Mouse (Mus musculus): ENCODE data around the gene Tspan9. TPM values are rescaled to one million over a fixed set of nuclear protein-coding genes. Genes with fewer than 3 reads are reported as not detected.

Gene Tspan9
- total and polyA plus RNA-seq, 2 experiments: 23.2 to 40.0 TPM

GRCm38 (mm10) chr6:128155935-128156334, 12.5 kb upstream of the Tspan9 start:
- Histone ChIP-seq H3K27ac (replicated peaks; ENCODE audit: insufficient read depth, low read depth, low read length) (no peak overlapping the region), H3K4me3 (ENCODE audit: insufficient read depth, low read depth, low read length) (no peak overlapping the region), H3K27me3 (ENCODE audit: control insufficient read depth, insufficient read depth, low read length) (no peaks in the 10 kb centered on the region), H3K4me1 (ENCODE audit: control insufficient read depth, insufficient read depth, low read length) (peaks cover 6% of the 10 kb centered on the region), H3K36me3 (ENCODE audit: control insufficient read depth, insufficient read depth, low read length) (no peaks in the 10 kb centered on the region), H3K9ac (ENCODE audit: low read depth, low read length) (no peak overlapping the region), H3K79me2 (ENCODE audit: control insufficient read depth, insufficient read depth, low read length) (no peaks in the 10 kb centered on the region)
- TF ChIP-seq POLR2A (IDR thresholded peaks at IDR 0.05; ENCODE audit: extremely low read depth, insufficient read depth, low read length): no peak
- TF ChIP-seq CTCF (IDR thresholded peaks at IDR 0.05; ENCODE audit: low read depth, low read length): no peak
- 35% methylated on average over 2 of the region's 2 CpGs for WGBS
- peak; percentile 53 for DNase-seq (ENCODE audit: extremely low read depth, low read depth, low spot score)

DNA sequence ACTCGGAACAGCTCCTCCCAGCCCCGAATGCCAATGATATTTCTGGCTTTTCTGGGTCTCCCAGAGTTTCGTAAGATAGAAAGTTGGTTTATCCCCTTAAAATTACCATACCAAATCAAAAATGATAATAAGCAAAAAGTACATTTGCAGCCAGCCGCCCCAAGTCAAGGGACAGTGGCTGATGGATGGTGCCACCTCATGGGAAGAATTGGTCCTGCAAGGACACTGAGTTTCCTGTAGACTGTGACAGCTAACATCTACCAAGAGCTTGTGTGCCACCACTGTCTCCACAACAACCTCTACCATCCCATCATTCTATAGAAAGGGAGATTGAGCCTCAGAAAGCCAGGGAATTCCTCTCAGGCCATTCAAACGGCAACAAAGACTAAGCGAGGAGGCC, 2.4 kb upstream of the Tspan9 start:
- TF ChIP-seq POLR2A (IDR thresholded peaks at IDR 0.05; ENCODE audit: extremely low read depth, insufficient read depth, low read length) (no peak), CTCF (IDR thresholded peaks at IDR 0.05; ENCODE audit: low read depth, low read length) (peak; percentile 90)
- Histone ChIP-seq H3K4me1 (ENCODE audit: control insufficient read depth, insufficient read depth, low read length) (peaks cover 10% of the 10 kb centered on the region), H3K27me3 (ENCODE audit: control insufficient read depth, insufficient read depth, low read length) (no peaks in the 10 kb centered on the region), H3K9ac (ENCODE audit: low read depth, low read length) (no peak overlapping the region), H3K36me3 (ENCODE audit: control insufficient read depth, insufficient read depth, low read length) (no peaks in the 10 kb centered on the region), H3K79me2 (ENCODE audit: control insufficient read depth, insufficient read depth, low read length) (peaks cover 10% of the 10 kb centered on the region; the same call in 1 of the 2 replicates), H3K27ac (replicated peaks; ENCODE audit: insufficient read depth, low read depth, low read length) (peak overlapping the region; percentile 41; the same call in 1 of the 2 replicates), H3K4me3 (ENCODE audit: insufficient read depth, low read depth, low read length) (no peak overlapping the region)
- 54% methylated on average over 6 of the region's 6 CpGs for WGBS
- peak; percentile 58 for DNase-seq (ENCODE audit: extremely low read depth, low read depth, low spot score)

GRCm38 (mm10) chr6:128142369-128143278, 770 bp downstream of the Tspan9 start:
- Histone ChIP-seq H3K27me3 (ENCODE audit: control insufficient read depth, insufficient read depth, low read length) (no peaks in the 10 kb centered on the region), H3K9ac (ENCODE audit: low read depth, low read length) (peak overlapping the region; percentile 95), H3K4me3 (ENCODE audit: insufficient read depth, low read depth, low read length) (peak overlapping the region; percentile 82), H3K79me2 (ENCODE audit: control insufficient read depth, insufficient read depth, low read length) (peaks cover 10% of the 10 kb centered on the region; the same call in 1 of the 2 replicates), H3K36me3 (ENCODE audit: control insufficient read depth, insufficient read depth, low read length) (no peaks in the 10 kb centered on the region), H3K27ac (replicated peaks; ENCODE audit: insufficient read depth, low read depth, low read length) (peak overlapping the region; percentile 15), H3K4me1 (ENCODE audit: control insufficient read depth, insufficient read depth, low read length) (peaks cover 14% of the 10 kb centered on the region)
- no peak for DNase-seq (ENCODE audit: extremely low read depth, low read depth, low spot score)
- TF ChIP-seq POLR2A (IDR thresholded peaks at IDR 0.05; ENCODE audit: extremely low read depth, insufficient read depth, low read length): no peak
- TF ChIP-seq CTCF (IDR thresholded peaks at IDR 0.05; ENCODE audit: low read depth, low read length): no peak
- 5% methylated on average over 20 of the region's 20 CpGs for WGBS

DNA sequence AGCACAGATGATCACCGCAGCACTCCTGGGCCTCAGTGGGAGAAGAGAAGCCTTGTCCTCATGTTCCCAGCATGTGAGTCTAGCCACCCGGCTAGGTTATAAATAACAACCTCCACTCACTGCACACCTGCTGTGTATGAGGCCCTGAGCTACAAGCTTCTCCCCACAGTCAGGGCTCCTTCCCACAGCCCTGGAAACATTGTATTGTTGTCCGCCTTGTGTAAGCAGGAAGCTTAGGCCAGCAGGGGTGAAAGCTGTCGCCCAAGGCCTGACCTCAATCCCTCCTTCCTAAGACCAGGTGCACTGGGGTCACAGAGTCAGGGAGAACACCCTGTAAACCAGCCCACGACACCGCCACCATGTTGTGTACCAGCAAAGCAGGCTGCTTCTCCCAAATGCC, 2.7 kb downstream of the Tspan9 start:
- Histone ChIP-seq H3K27me3 (ENCODE audit: control insufficient read depth, insufficient read depth, low read length) (no peaks in the 10 kb centered on the region), H3K27ac (replicated peaks; ENCODE audit: insufficient read depth, low read depth, low read length) (no peak overlapping the region), H3K9ac (ENCODE audit: low read depth, low read length) (no peak overlapping the region), H3K79me2 (ENCODE audit: control insufficient read depth, insufficient read depth, low read length) (peaks cover 12% of the 10 kb centered on the region; the same call in 1 of the 2 replicates), H3K4me1 (ENCODE audit: control insufficient read depth, insufficient read depth, low read length) (peaks cover 16% of the 10 kb centered on the region), H3K4me3 (ENCODE audit: insufficient read depth, low read depth, low read length) (no peak overlapping the region), H3K36me3 (ENCODE audit: control insufficient read depth, insufficient read depth, low read length) (no peaks in the 10 kb centered on the region)
- 83% methylated on average over 6 of the region's 6 CpGs for WGBS
- TF ChIP-seq CTCF (IDR thresholded peaks at IDR 0.05; ENCODE audit: low read depth, low read length) (no peak), POLR2A (IDR thresholded peaks at IDR 0.05; ENCODE audit: extremely low read depth, insufficient read depth, low read length) (no peak)
- no peak for DNase-seq (ENCODE audit: extremely low read depth, low read depth, low spot score)

DNA sequence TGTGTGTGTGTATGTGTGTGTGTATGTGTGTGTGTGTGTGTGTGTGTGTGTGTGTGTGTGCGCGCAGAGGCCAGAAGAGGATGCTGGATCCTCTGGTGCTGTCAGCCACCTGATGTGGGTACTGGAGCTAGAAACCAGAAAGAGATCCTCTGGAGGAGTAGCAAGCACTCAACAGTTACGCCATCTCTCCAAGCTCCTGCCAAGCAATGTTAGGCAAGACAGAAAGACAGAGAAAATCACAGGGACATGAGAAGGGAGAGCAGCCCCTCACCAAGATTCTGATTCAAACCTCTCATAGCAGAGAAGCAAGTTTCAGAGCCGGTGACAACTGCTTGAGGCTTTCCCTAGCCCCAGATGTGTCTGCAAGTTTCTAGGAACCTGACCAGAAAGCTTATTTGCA, 5.5 kb downstream of the Tspan9 start:
- Histone ChIP-seq H3K27ac (replicated peaks; ENCODE audit: insufficient read depth, low read depth, low read length) (no peak overlapping the region), H3K4me1 (ENCODE audit: control insufficient read depth, insufficient read depth, low read length) (peaks cover 35% of the 10 kb centered on the region), H3K4me3 (ENCODE audit: insufficient read depth, low read depth, low read length) (no peak overlapping the region), H3K79me2 (ENCODE audit: control insufficient read depth, insufficient read depth, low read length) (peaks cover 8% of the 10 kb centered on the region; the same call in 1 of the 2 replicates), H3K36me3 (ENCODE audit: control insufficient read depth, insufficient read depth, low read length) (no peaks in the 10 kb centered on the region), H3K9ac (ENCODE audit: low read depth, low read length) (no peak overlapping the region), H3K27me3 (ENCODE audit: control insufficient read depth, insufficient read depth, low read length) (no peaks in the 10 kb centered on the region)
- TF ChIP-seq CTCF (IDR thresholded peaks at IDR 0.05; ENCODE audit: low read depth, low read length) (no peak), POLR2A (IDR thresholded peaks at IDR 0.05; ENCODE audit: extremely low read depth, insufficient read depth, low read length) (no peak)
- WGBS: 72% methylated on average over 4 of the region's 4 CpGs
- peak; percentile 50 for DNase-seq (ENCODE audit: extremely low read depth, low read depth, low spot score)

- WGBS: 78% methylated on average over 3 of the region's 3 CpGs
- TF ChIP-seq CTCF (IDR thresholded peaks at IDR 0.05; ENCODE audit: low read depth, low read length) (no peak), POLR2A (IDR thresholded peaks at IDR 0.05; ENCODE audit: extremely low read depth, insufficient read depth, low read length) (no peak)
- Histone ChIP-seq H3K27me3 (ENCODE audit: control insufficient read depth, insufficient read depth, low read length) (no peaks in the 10 kb centered on the region), H3K79me2 (ENCODE audit: control insufficient read depth, insufficient read depth, low read length) (peaks cover 4% of the 10 kb centered on the region; the same call in 1 of the 2 replicates), H3K4me3 (ENCODE audit: insufficient read depth, low read depth, low read length) (no peak overlapping the region), H3K4me1 (ENCODE audit: control insufficient read depth, insufficient read depth, low read length) (peaks cover 33% of the 10 kb centered on the region), H3K9ac (ENCODE audit: low read depth, low read length) (no peak overlapping the region), H3K27ac (replicated peaks; ENCODE audit: insufficient read depth, low read depth, low read length) (no peak overlapping the region), H3K36me3 (ENCODE audit: control insufficient read depth, insufficient read depth, low read length) (no peaks in the 10 kb centered on the region)
- DNase-seq (ENCODE audit: extremely low read depth, low read depth, low spot score): no peak
Observed at GRCm38 (mm10) chr6:128136654-128137053, 6.7 kb downstream of the Tspan9 start.
